Mouse (Mus musculus) liver, adult 2 months (tissue): ENCODE results near the gene Papolg. TPM values are rescaled to one million over a fixed set of nuclear protein-coding genes. Genes with fewer than 3 reads are reported as not detected.
A peak's percentile ranks its signal among the peaks of the same experiment; 100 is the strongest.

Source experiments
- DNase-seq: peaks from one replicate; pipeline ENCODE4 v3.0.0-alpha.2; 2011; ENCODE audit warnings: low read depth, low spot score; ENCODE audit errors: extremely low read depth
- H3K27ac ChIP-seq: fragments of 200-500 bp; replicated peaks from 2 replicates; pipeline ENCODE4 v1.5.1; 2012; ENCODE audit warnings: low read depth, mild to moderate bottlenecking, control low read depth, inconsistent platforms, low read length; ENCODE audit not compliant: insufficient read depth
- H3K27me3 ChIP-seq: fragments of 200-500 bp; 2 replicates; pipeline ENCODE4 v1.6.1; 2012; ENCODE audit warnings: mild to moderate bottlenecking, moderate library complexity, low read length, inconsistent platforms; ENCODE audit not compliant: control insufficient read depth, insufficient read depth
- H3K36me3 ChIP-seq: fragments of 200-500 bp; 2 replicates; pipeline ENCODE4 v1.6.1; 2012; ENCODE audit warnings: low read length, inconsistent platforms; ENCODE audit not compliant: control insufficient read depth, insufficient read depth
- H3K4me1 ChIP-seq: fragments of 200-500 bp; 2 replicates; pipeline ENCODE4 v1.6.1; 2011; ENCODE audit warnings: low read length; ENCODE audit not compliant: control insufficient read depth, insufficient read depth
- H3K4me3 ChIP-seq: fragments of 200-500 bp; 2 replicates; pipeline ENCODE4 v1.5.1; 2011; ENCODE audit warnings: low read depth, mild to moderate bottlenecking, control low read depth, low read length, moderate library complexity; ENCODE audit not compliant: insufficient read depth
- H3K79me2 ChIP-seq: fragments of 200-500 bp; 2 replicates; pipeline ENCODE4 v1.6.1; 2012; ENCODE audit warnings: inconsistent platforms, mild to moderate bottlenecking, low read length, moderate library complexity; ENCODE audit not compliant: control insufficient read depth, insufficient read depth
- H3K9ac ChIP-seq: fragments of 200-500 bp; 2 replicates; pipeline ENCODE4 v1.6.1; 2012; ENCODE audit warnings: low read depth, mild to moderate bottlenecking, control low read depth, inconsistent platforms, low read length
- CTCF ChIP-seq: fragments of 200-500 bp; IDR thresholded peaks from 2 replicates; pipeline ENCODE4 v1.5.1; 2011; ENCODE audit warnings: low read depth, low read length, control low read depth
- POLR2A ChIP-seq: fragments of 200-500 bp; IDR thresholded peaks from 2 replicates; pipeline ENCODE4 v1.6.1; 2011; ENCODE audit warnings: low read length, control low read depth; ENCODE audit not compliant: insufficient read depth; ENCODE audit errors: extremely low read depth
- WGBS: fragments of 180-500 bp; shearing (Covaris S2); methylation state at CpG from one replicate; pipeline ENCODE4 v1.1.7; 2018; 5-methylcytosine and 5-hydroxymethylcytosine counted together
- polyA plus RNA-seq: library from polyadenylated mRNA; depleted of rRNA; stranded (reverse); fragments of >200 nt; gene quantifications from 2 replicates; pipeline ENCODE4 v1.2.3, GENCODE M21; 2012; rRNA removed
- total RNA-seq: library from RNA; depleted of rRNA; stranded (reverse); fragments of >200 nt; gene quantifications from 2 replicates; pipeline ENCODE4 v1.2.3, GENCODE M21; 2014; rRNA removed

Papolg gene
- total and polyA plus RNA-seq, 2 experiments, result 1.6 to 5.3 TPM

GRCm38 (mm10) chr11:23846016-23846815 lies 48.8 kb downstream of the Papolg start:
- H3K27ac ChIP-seq, result no peak overlapping the region
- H3K9ac ChIP-seq, result no peak overlapping the region
- no peaks in the 10 kb centered on the region for H3K36me3 ChIP-seq
- 65% methylated on average over 22 of the region's 22 CpGs for WGBS
- H3K4me3 ChIP-seq, result no peak overlapping the region; the same call in 1 of the 2 replicates
- H3K79me2 ChIP-seq, result no peaks in the 10 kb centered on the region
- TF ChIP-seq CTCF (no peak), POLR2A (no peak)
- H3K27me3 ChIP-seq, result no peaks in the 10 kb centered on the region
- peak; percentile 12 for DNase-seq
- H3K4me1 ChIP-seq, result no peaks in the 10 kb centered on the region

DNA sequence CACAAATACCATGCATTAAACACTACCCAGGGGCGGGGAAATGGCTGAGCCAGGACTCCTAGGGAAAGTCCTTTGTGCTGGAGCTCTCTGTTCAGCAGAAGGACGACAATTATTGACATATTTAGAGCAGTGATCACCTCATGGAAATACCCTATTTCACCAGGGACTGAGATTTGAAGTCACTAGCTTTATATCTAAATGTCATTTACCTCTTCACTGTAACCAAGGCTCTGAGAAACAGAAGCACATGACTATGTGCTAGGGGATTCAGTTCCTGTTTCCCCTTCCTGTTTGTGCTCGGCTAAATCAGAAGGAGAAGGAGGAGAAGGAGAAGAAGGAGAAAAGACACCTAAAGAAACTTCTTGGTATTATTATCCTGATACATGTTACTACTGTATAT lies 71.8 kb downstream of the Papolg start:
- H3K4me1 ChIP-seq, result no peaks in the 10 kb centered on the region
- no peak overlapping the region for H3K9ac ChIP-seq
- H3K27ac ChIP-seq, result no peak overlapping the region
- TF ChIP-seq POLR2A, result no peak
- TF ChIP-seq CTCF, result no peak
- 70% methylated on average over 3 of the region's 3 CpGs for WGBS
- DNase-seq, result peak; percentile 28
- H3K27me3 ChIP-seq, result no peaks in the 10 kb centered on the region
- H3K36me3 ChIP-seq, result no peaks in the 10 kb centered on the region
- no peaks in the 10 kb centered on the region for H3K79me2 ChIP-seq
- H3K4me3 ChIP-seq, result no peak overlapping the region

DNA sequence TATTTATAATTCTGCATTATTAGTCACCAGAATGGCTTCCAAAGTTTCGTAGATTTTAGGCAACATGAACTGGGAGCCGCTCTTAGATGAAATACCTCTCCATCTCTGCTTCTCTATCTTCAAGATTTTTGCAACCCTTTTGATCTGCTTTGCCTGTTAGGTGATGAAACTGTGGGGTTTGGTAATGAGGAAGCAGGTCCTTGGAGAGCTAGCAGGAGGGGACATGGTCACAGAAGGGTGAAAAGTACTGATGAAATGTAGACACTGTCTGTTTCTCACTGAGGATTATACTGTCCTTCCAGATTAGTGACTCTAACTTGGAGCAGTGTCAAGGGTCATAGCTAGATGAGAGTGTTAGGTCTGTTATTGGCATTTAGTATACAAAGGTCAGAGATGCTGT lies 73.4 kb downstream of the Papolg start:
- Histone ChIP-seq H3K4me1 (no peaks in the 10 kb centered on the region), H3K9ac (no peak overlapping the region), H3K27me3 (no peaks in the 10 kb centered on the region), H3K36me3 (no peaks in the 10 kb centered on the region), H3K4me3 (no peak overlapping the region), H3K79me2 (no peaks in the 10 kb centered on the region), H3K27ac (no peak overlapping the region)
- no peak for TF ChIP-seq CTCF
- TF ChIP-seq POLR2A, result no peak
- DNase-seq, result no peak
- WGBS, result 91% methylated on average over 2 of the region's 2 CpGs

GRCm38 (mm10) chr11:23820977-23821376 lies 74.1 kb downstream of the Papolg start:
- 72% methylated on average over 2 of the region's 2 CpGs for WGBS

DNA sequence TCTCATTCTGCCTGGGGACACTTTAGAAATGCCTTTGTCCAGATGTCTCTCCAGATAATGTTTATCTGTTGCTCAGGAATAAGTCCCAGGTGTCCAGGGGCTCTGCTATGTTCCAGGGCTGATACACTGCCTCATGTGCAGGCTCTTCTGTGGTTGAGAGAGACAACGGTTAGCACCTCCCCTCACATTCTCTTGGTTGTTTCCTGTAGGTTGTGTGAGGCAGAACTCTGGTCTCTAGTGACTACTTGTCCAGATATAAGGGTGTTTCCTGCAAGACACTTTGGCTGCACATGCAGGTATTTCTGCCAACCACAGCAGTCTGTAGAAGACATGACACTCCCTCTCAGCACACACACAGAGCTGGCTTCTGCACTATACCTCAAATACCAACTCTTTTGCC lies 76.3 kb downstream of the Papolg start:
- no peak overlapping the region for H3K4me3 ChIP-seq
- TF ChIP-seq CTCF, result no peak
- no peak for TF ChIP-seq POLR2A
- no peaks in the 10 kb centered on the region for H3K27me3 ChIP-seq
- no peaks in the 10 kb centered on the region for H3K79me2 ChIP-seq
- no peak overlapping the region for H3K27ac ChIP-seq
- H3K4me1 ChIP-seq, result no peaks in the 10 kb centered on the region
- no peak for DNase-seq
- H3K36me3 ChIP-seq, result no peaks in the 10 kb centered on the region
- 81% methylated on average over 1 of the region's 1 CpGs for WGBS
- no peak overlapping the region for H3K9ac ChIP-seq

More at GRCm38 (mm10) chr11:23820977-23821376, 74.1 kb downstream of the Papolg start:
- peak; percentile 10 for DNase-seq
- no peak overlapping the region for H3K9ac ChIP-seq
- no peaks in the 10 kb centered on the region for H3K27me3 ChIP-seq
- H3K27ac ChIP-seq, result no peak overlapping the region
- H3K4me1 ChIP-seq, result no peaks in the 10 kb centered on the region
- H3K4me3 ChIP-seq, result no peak overlapping the region
- TF ChIP-seq POLR2A (no peak), CTCF (no peak)
- no peaks in the 10 kb centered on the region for H3K36me3 ChIP-seq
- no peaks in the 10 kb centered on the region for H3K79me2 ChIP-seq

Other genes starting within 250 kb of the Papolg start
- gene Pus10, start 229.6 kb downstream of the Papolg start, total RNA-seq, result 15.8 and 21.6 TPM in 2 replicates
- 1.7 and 2.1 TPM in 2 replicates for gene Pus10, start 229.6 kb downstream of the Papolg start, polyA plus RNA-seq
- gene Pex13, start 229.3 kb downstream of the Papolg start, total RNA-seq, result 28.9 and 29.4 TPM in 2 replicates
- 11.5 and 18.1 TPM in 2 replicates for gene Pex13, start 229.3 kb downstream of the Papolg start, polyA plus RNA-seq
- 2.1 and 2.3 TPM in 2 replicates for gene Rel, start 124.3 kb downstream of the Papolg start, total RNA-seq
- 1.3 TPM in 2 replicates for gene Rel, start 124.3 kb downstream of the Papolg start, polyA plus RNA-seq
- gene A830031A19Rik, start 179.8 kb upstream of the Papolg start, total RNA-seq, result not detected in 2 replicates
- gene A830031A19Rik, start 179.8 kb upstream of the Papolg start, polyA plus RNA-seq, result not detected in 2 replicates
- 0.09 and 0.27 TPM in 2 replicates for gene Bcl11a, start 182.8 kb upstream of the Papolg start, total RNA-seq
- 0.05 and 0.13 TPM in 2 replicates for gene Bcl11a, start 182.8 kb upstream of the Papolg start, polyA plus RNA-seq